Mouse (Mus musculus) hindbrain, embryonic 12.5 days (tissue): Measurements from ENCODE around the gene Ndufa7. TPM values are rescaled to one million over a fixed set of nuclear protein-coding genes. Genes with fewer than 3 reads are reported as not detected.

Source experiments
- ATAC-seq: fragments of 200-750 bp; cut with Nextera tagmentation; 2 replicates; pipeline ENCODE4 v1.8.0; 2017; ENCODE audit warnings: moderate TSS enrichment; ENCODE audit not compliant: low FRiP score
- H3K27ac ChIP-seq: fragments of 300-500 bp; sonication (generic); 2 replicates; pipeline ENCODE4 v1.5.1; 2016; ENCODE audit warnings: mild to moderate bottlenecking
- H3K27me3 ChIP-seq: fragments of 300-500 bp; sonication (generic); 2 replicates; pipeline ENCODE4 v1.6.1; 2016; ENCODE audit warnings: mild to moderate bottlenecking
- H3K36me3 ChIP-seq: fragments of 300-500 bp; sonication (generic); 2 replicates; pipeline ENCODE4 v1.6.1; 2016; ENCODE audit warnings: mild to moderate bottlenecking
- H3K4me1 ChIP-seq: fragments of 300-500 bp; sonication (generic); 2 replicates; pipeline ENCODE4 v1.6.1; 2016
- H3K4me2 ChIP-seq: fragments of 300-500 bp; sonication (generic); replicated peaks from 2 replicates; pipeline ENCODE4 v1.6.1; 2016; ENCODE audit warnings: mild to moderate bottlenecking
- H3K4me3 ChIP-seq: fragments of 300-500 bp; sonication (generic); 2 replicates; pipeline ENCODE4 v1.5.1; 2016; ENCODE audit warnings: mild to moderate bottlenecking
- H3K9ac ChIP-seq: fragments of 300-500 bp; sonication (generic); 2 replicates; pipeline ENCODE4 v1.6.1; 2016; ENCODE audit warnings: mild to moderate bottlenecking, moderate library complexity
- H3K9me3 ChIP-seq: fragments of 300-500 bp; sonication (generic); replicated peaks from 2 replicates; pipeline ENCODE4 v1.6.1; 2016; ENCODE audit warnings: mild to moderate bottlenecking
- WGBS: fragments of 180-500 bp; shearing (Covaris S2); methylation state at CpG from one replicate; pipeline ENCODE4 v1.1.7; 2016; 5-methylcytosine and 5-hydroxymethylcytosine counted together
- polyA plus RNA-seq: library from polyadenylated mRNA; unstranded; fragments of >200 nt; fragmentation: Nextera tagmentation; extraction: Ambion mirVana; gene quantifications from 2 replicates; pipeline ENCODE4 v1.2.1, GENCODE M21; 2016

Gene Ndufa7
- 375 and 435 TPM in 2 replicates for polyA plus RNA-seq

GRCm38 (mm10) chr17:33824084-33824996 is at the start of gene Ndufa7, which contains the start of gene Rps28:
Gene Ndufa7, plus strand, starts transcription at chr17:33824572.
Gene Rps28, minus strand, starts transcription at chr17:33824562.
- 1% methylated on average over 51 of the region's 51 CpGs for WGBS
- peak within 1 kb of the TSS; percentile 74 for H3K4me3 ChIP-seq
- H3K4me1 ChIP-seq, result peaks cover 26% of the 10 kb centered on the region
- peak within 1 kb of the TSS; percentile 89 for H3K9ac ChIP-seq
- H3K36me3 ChIP-seq, result peaks cover 51% of the 10 kb centered on the region
- H3K4me2 ChIP-seq, result peak within 1 kb of the TSS; percentile 89
- no peaks in the 10 kb centered on the region for H3K9me3 ChIP-seq
- peak within 1 kb of the TSS; percentile 87 for H3K27ac ChIP-seq
- peak; percentile 91 for ATAC-seq
- H3K27me3 ChIP-seq, result no peaks in the 10 kb centered on the region

DNA sequence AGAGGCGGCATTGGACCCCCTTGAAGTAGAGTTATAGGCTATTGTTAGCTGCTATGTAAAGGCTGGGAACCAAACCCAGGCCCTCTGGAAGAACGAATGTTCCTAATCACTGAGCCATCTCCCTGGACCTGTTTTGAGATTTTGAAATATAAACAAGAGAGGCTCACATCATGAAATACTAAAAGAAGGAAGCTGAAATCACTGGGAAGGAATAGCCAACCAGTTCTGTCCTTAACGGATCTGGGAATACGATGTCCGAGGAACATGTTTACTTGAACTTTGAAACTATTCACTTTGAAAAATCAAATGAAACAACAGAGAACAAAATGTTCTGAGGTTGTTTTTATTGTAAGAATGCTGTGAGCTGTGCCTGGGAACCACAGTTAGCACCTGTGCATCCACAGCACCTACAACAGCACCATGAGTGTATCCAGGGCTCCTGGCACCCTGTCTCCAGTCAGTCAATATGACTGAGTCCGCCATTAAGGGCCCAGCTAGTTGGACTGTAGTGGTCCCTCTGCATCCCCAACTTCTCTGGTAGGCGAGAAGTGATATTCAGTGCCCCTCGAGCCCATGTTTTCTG is 49.7 kb upstream of the Ndufa7 start:
- Histone ChIP-seq H3K27ac (no peak overlapping the region), H3K36me3 (no peaks in the 10 kb centered on the region), H3K4me3 (no peak overlapping the region), H3K9ac (no peak overlapping the region), H3K9me3 (no peaks in the 10 kb centered on the region), H3K4me2 (no peak overlapping the region), H3K27me3 (no peaks in the 10 kb centered on the region), H3K4me1 (peaks cover 11% of the 10 kb centered on the region)
- WGBS, result 89% methylated on average over 8 of the region's 8 CpGs
- ATAC-seq, result no peak

DNA sequence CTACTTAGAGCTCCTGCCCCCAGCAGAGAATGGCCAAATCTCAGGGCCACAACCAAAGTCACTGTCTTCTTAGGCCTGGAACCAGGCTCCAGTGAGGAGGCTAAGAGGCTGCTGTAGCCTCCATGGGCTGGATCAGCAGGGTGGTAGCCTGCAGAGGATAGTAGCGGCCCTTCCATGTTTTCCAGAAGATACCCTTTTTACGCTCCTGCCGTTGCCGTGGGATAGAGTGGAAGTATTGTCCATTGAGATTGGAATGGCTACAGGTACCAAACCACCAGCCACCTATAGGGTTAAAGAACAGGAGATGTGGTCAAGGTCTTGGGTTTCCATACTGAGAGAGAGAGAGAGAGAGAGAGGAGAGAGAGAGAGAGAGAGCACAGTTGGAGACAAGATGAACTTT is 49.1 kb upstream of the Ndufa7 start:
- WGBS, result 97% methylated on average over 4 of the region's 4 CpGs
- H3K9me3 ChIP-seq, result no peaks in the 10 kb centered on the region
- no peak for ATAC-seq
- H3K4me2 ChIP-seq, result no peak overlapping the region
- H3K4me1 ChIP-seq, result peaks cover 12% of the 10 kb centered on the region
- H3K9ac ChIP-seq, result no peak overlapping the region
- no peaks in the 10 kb centered on the region for H3K36me3 ChIP-seq
- H3K27ac ChIP-seq, result no peak overlapping the region
- no peaks in the 10 kb centered on the region for H3K27me3 ChIP-seq
- no peak overlapping the region for H3K4me3 ChIP-seq

- H3K4me1 ChIP-seq, result peaks cover 23% of the 10 kb centered on the region
- peak overlapping the region; percentile 77 for H3K27ac ChIP-seq
- no peaks in the 10 kb centered on the region for H3K36me3 ChIP-seq
- no peaks in the 10 kb centered on the region for H3K27me3 ChIP-seq
- no peak for ATAC-seq
- no peak overlapping the region for H3K9ac ChIP-seq
- H3K4me2 ChIP-seq, result peak overlapping the region; percentile 80
- H3K4me3 ChIP-seq, result peak overlapping the region; percentile 13
- no peaks in the 10 kb centered on the region for H3K9me3 ChIP-seq
- WGBS, result 51% methylated on average over 9 of the region's 9 CpGs
Measured at GRCm38 (mm10) chr17:33779271-33779966, 45.0 kb upstream of the Ndufa7 start.

GRCm38 (mm10) chr17:33779967-33780295 is 44.4 kb upstream of the Ndufa7 start:
- peak overlapping the region; percentile 13 for H3K4me3 ChIP-seq
- H3K4me2 ChIP-seq, result peak overlapping the region; percentile 80
- peak overlapping the region; percentile 69; the same call in 1 of the 2 replicates for H3K27ac ChIP-seq

DNA sequence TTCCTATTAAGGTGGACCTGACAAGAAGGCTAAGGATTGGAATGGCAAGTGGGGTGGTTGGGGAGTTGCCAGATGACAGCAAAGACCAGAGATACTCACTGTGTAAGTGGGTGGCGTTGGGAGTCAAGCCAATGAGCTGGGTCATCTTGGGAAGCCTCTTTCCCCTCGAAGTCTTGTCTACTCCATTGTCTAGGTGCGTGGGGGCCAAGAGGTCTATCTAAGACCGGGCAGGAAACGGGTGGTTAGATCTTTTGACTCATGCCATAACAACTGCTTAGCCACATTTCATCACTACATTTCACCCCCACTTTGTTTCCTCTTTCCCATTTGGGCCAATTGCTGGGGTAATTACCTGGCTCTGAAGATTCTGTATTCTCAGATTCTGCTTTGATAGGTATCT is 43.9 kb upstream of the Ndufa7 start:
- no peak for ATAC-seq
- no peak overlapping the region for H3K9ac ChIP-seq

More at GRCm38 (mm10) chr17:33779967-33780295, 44.4 kb upstream of the Ndufa7 start:
- WGBS, result 81% methylated on average over 5 of the region's 5 CpGs
- Histone ChIP-seq H3K36me3 (no peaks in the 10 kb centered on the region), H3K27me3 (no peaks in the 10 kb centered on the region), H3K9me3 (no peaks in the 10 kb centered on the region), H3K4me1 (peaks cover 23% of the 10 kb centered on the region), H3K9ac (no peak overlapping the region)
- ATAC-seq, result no peak

DNA sequence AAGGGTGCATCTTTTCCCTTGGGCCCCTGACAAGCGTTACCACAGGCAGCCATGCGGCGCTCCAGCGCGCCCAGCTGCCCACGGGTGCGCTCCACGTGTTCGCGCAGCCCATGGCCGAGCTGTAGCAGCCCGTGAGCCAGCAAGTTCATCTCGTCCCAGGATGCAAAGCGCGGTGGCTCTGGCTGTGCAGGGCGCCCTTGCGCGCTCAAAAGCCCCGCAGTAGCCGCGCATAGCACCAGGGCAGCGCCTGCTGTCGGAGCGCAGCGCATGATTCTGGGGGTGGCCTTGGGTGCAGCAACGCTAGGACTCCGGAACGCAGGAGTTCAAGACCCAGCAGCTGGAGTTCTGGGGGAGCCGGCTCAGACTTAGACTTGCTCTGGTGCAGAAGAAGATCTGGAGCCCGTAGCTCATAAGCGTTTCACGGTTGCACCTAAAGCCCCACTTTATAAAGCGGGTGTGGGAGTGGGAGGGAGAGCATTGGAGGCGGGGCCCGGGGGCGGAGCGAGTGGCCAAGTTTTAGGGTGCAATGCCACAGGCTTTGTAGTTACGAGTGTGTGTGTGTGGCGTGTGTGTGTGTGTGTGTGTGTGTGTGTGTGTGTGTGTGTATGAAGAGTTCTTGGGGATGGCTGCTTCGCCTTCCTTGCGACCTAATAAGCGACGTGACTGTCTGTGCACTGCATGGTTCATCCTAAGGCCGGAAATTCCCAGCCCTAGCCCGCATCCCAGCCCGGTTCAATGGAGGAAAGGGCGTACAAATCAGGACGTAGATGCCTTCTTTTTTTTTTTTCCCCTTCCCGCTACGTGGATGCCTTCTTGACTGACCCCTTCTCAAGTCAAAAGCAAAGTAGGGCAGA is 43.0 kb upstream of the Ndufa7 start, which contains the start of gene Angptl4:
Gene Angptl4 (minus strand): TSS at position 707 of the 854 bp plus-strand sequence.
- Histone ChIP-seq H3K27ac (peak within 1 kb of the TSS; percentile 49), H3K9ac (peak within 1 kb of the TSS; percentile 64), H3K4me3 (peak within 1 kb of the TSS; percentile 44), H3K9me3 (no peaks in the 10 kb centered on the region), H3K36me3 (no peaks in the 10 kb centered on the region), H3K4me2 (peak within 1 kb of the TSS; percentile 80), H3K27me3 (no peaks in the 10 kb centered on the region), H3K4me1 (peaks cover 23% of the 10 kb centered on the region)
- under 1% methylated on average over 50 of the region's 50 CpGs for WGBS
- ATAC-seq, result peak; percentile 80

More for the DNA sequence above, 43.9 kb upstream of the Ndufa7 start:
- no peaks in the 10 kb centered on the region for H3K27me3 ChIP-seq
- H3K9me3 ChIP-seq, result no peaks in the 10 kb centered on the region
- H3K4me1 ChIP-seq, result peaks cover 23% of the 10 kb centered on the region
- H3K4me2 ChIP-seq, result peak overlapping the region; percentile 80
- H3K27ac ChIP-seq, result no peak overlapping the region
- 90% methylated on average over 5 of the region's 5 CpGs for WGBS
- H3K36me3 ChIP-seq, result no peaks in the 10 kb centered on the region
- H3K4me3 ChIP-seq, result peak overlapping the region; percentile 44

DNA sequence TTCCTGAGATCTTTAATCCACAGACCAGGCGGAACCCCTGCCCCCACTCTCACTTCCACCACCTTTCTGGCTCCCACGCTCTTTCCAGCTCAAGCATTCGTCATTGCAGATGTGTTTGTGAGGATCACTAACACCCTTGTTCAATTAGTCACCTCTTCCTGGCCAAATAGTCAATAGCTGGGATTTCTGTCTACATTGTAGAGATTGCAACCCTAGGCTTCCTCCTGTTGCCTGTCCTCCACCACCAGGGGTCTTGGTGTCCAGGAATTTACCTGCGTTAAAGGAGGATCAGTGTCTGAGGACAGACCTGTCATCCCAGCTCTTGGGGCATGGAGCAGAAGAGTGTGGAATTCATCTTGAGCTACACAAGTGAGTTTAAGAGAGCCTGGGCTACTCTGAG is 42.3 kb upstream of the Ndufa7 start:
- H3K4me3 ChIP-seq, result 0 out of 2 replicates have a peak overlapping the region, but pooled peaks have one; percentile 44
- WGBS, result 30% methylated on average over 4 of the region's 4 CpGs
- no peaks in the 10 kb centered on the region for H3K36me3 ChIP-seq
- no peak overlapping the region for H3K27ac ChIP-seq
- H3K9ac ChIP-seq, result no peak overlapping the region
- peak overlapping the region; percentile 80 for H3K4me2 ChIP-seq
- H3K27me3 ChIP-seq, result no peaks in the 10 kb centered on the region
- H3K4me1 ChIP-seq, result peaks cover 23% of the 10 kb centered on the region
- H3K9me3 ChIP-seq, result no peaks in the 10 kb centered on the region
- ATAC-seq, result no peak

DNA sequence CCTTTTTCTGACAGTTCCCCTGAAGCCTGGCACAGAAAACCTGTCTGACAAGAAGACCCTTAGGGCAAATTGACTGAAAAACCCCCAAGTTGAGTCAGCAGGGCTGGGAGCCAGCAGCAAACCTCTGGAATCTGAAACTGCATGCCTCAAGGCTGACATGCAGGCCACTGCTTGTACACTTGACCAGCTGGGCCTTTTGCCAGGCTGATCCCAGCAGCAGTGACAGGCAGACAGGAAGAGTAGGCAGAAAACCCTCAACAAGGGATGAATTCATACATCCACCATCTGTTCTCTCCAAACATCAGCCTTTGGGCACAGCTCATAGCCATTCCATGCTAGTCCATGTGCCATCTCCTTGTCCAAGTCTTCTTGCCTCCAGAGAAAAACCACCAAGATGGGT is 41.0 kb upstream of the Ndufa7 start:
- no peak for ATAC-seq
- no peak overlapping the region for H3K4me3 ChIP-seq
- no peaks in the 10 kb centered on the region for H3K36me3 ChIP-seq
- no peaks in the 10 kb centered on the region for H3K9me3 ChIP-seq
- H3K9ac ChIP-seq, result no peak overlapping the region
- no peak overlapping the region for H3K4me2 ChIP-seq
- H3K27ac ChIP-seq, result no peak overlapping the region
- no peaks in the 10 kb centered on the region for H3K27me3 ChIP-seq
- peaks cover 22% of the 10 kb centered on the region for H3K4me1 ChIP-seq

- H3K4me1 ChIP-seq, result peaks cover 12% of the 10 kb centered on the region; the same call in 1 of the 2 replicates
- H3K27me3 ChIP-seq, result no peaks in the 10 kb centered on the region
- no peak for ATAC-seq
- H3K9me3 ChIP-seq, result no peaks in the 10 kb centered on the region
- H3K36me3 ChIP-seq, result no peaks in the 10 kb centered on the region
- H3K27ac ChIP-seq, result no peak overlapping the region
- no peak overlapping the region for H3K9ac ChIP-seq
- WGBS, result 90% methylated on average over 2 of the region's 2 CpGs
- no peak overlapping the region for H3K4me2 ChIP-seq
- H3K4me3 ChIP-seq, result no peak overlapping the region
Measured at GRCm38 (mm10) chr17:33784939-33785338, 39.4 kb upstream of the Ndufa7 start.

- Histone ChIP-seq H3K4me2 (no peak overlapping the region), H3K4me1 (peaks cover 7% of the 10 kb centered on the region; the same call in 1 of the 2 replicates), H3K27me3 (no peaks in the 10 kb centered on the region), H3K27ac (no peak overlapping the region), H3K4me3 (no peak overlapping the region), H3K9ac (no peak overlapping the region), H3K9me3 (no peaks in the 10 kb centered on the region), H3K36me3 (no peaks in the 10 kb centered on the region)
- WGBS, result 83% methylated on average over 18 of the region's 18 CpGs
- ATAC-seq, result no peak
Measured at GRCm38 (mm10) chr17:33786375-33786774, 38.0 kb upstream of the Ndufa7 start.
